Mouse (Mus musculus) MEL (cell line): Measurements from ENCODE around the gene Lin52. TPM values are rescaled to one million over a fixed set of nuclear protein-coding genes. Genes with fewer than 3 reads are reported as not detected.

ENCODE experiments used
- DNase-seq: peaks from one replicate; pipeline ENCODE4 v3.0.0; 2011; ENCODE audit warnings: low read depth, low spot score
- H3K27ac ChIP-seq: 2 replicates; pipeline ENCODE4 v1.5.1; 2012; ENCODE audit warnings: low read depth, mild to moderate bottlenecking, control low read depth, low read length, moderate library complexity; ENCODE audit not compliant: control insufficient read depth
- H3K27me3 ChIP-seq, 2 experiments: fragments of 150-350 bp in 1 of 2; sonication (generic) in 1 of 2; 2 replicates each; pipeline ENCODE4 v1.6.1; 2012; ENCODE audit warnings: low read length in 2 of 2, mild to moderate bottlenecking in 2 of 2, improper control_type of control experiment in 1 of 2, moderate library complexity in 1 of 2; ENCODE audit not compliant: insufficient read depth in 2 of 2, control insufficient read depth in 1 of 2
- H3K36me3 ChIP-seq, 2 experiments: 2 replicates each; pipeline ENCODE4 v1.6.1; 2012 to 2014; ENCODE audit warnings: low read length in 2 of 2, improper control_type of control experiment in 1 of 2, inconsistent platforms in 1 of 2, mild to moderate bottlenecking in 1 of 2; ENCODE audit not compliant: insufficient read depth in 2 of 2, control insufficient read depth in 1 of 2
- H3K4me1 ChIP-seq, 2 experiments: fragments of 150-350 bp in 1 of 2; sonication (generic) in 1 of 2; 2 replicates each; pipeline ENCODE4 v1.6.1; 2012; ENCODE audit warnings: low read length in 2 of 2, improper control_type of control experiment in 1 of 2, mild to moderate bottlenecking in 1 of 2; ENCODE audit not compliant: insufficient read depth in 2 of 2, control insufficient read depth in 1 of 2
- H3K4me3 ChIP-seq, 2 experiments: fragments of 150-350 bp in 1 of 2; sonication (generic) in 1 of 2; 2 replicates each; pipeline ENCODE4 v1.5.1; 2012; ENCODE audit warnings: low read depth in 2 of 2, low read length in 2 of 2, mild to moderate bottlenecking in 2 of 2, moderate library complexity in 2 of 2, control low read depth in 1 of 2, improper control_type of control experiment in 1 of 2; ENCODE audit not compliant: control insufficient read depth in 1 of 2, insufficient read depth in 1 of 2
- H3K79me2 ChIP-seq: 2 replicates; pipeline ENCODE4 v1.6.1; 2012; ENCODE audit warnings: mild to moderate bottlenecking, low read length, moderate library complexity; ENCODE audit not compliant: control insufficient read depth, poor library complexity, insufficient read depth
- H3K9ac ChIP-seq: 2 replicates; pipeline ENCODE4 v1.6.1; 2012; ENCODE audit warnings: low read depth, mild to moderate bottlenecking, control low read depth, low read length, moderate library complexity; ENCODE audit not compliant: control insufficient read depth, poor library complexity, severe bottlenecking
- H3K9me3 ChIP-seq: fragments of 150-350 bp; sonication (generic); replicated peaks from 2 replicates; pipeline ENCODE4 v1.6.1; 2012; ENCODE audit warnings: mild to moderate bottlenecking, low read length, improper control_type of control experiment, moderate library complexity; ENCODE audit not compliant: insufficient read depth
- EP300 ChIP-seq, 2 experiments: IDR thresholded peaks; 2 replicates each; pipeline ENCODE4 v1.6.1; 2011; ENCODE audit warnings: improper control_type of control experiment in 2 of 2, low read length in 2 of 2, low read depth in 1 of 2, mild to moderate bottlenecking in 1 of 2
- GABPA ChIP-seq: IDR thresholded peaks from 2 replicates; pipeline ENCODE4 v1.6.1; 2012; ENCODE audit warnings: low read depth, mild to moderate bottlenecking, inconsistent platforms, low read length, improper control_type of control experiment, moderate library complexity
- GATA1 ChIP-seq: IDR thresholded peaks from 2 replicates; pipeline ENCODE4 v1.6.1; 2011; ENCODE audit warnings: low read depth, low read length, improper control_type of control experiment
- MAFK ChIP-seq: IDR thresholded peaks from 2 replicates; pipeline ENCODE4 v1.6.1; 2011; ENCODE audit warnings: low read depth, mild to moderate bottlenecking, low read length, improper control_type of control experiment, borderline replicate concordance
- MXI1 ChIP-seq: IDR thresholded peaks from 2 replicates; pipeline ENCODE4 v1.6.1; 2011; ENCODE audit warnings: mild to moderate bottlenecking, low read depth, low read length, improper control_type of control experiment
- TCF12 ChIP-seq: IDR thresholded peaks from 2 replicates; pipeline ENCODE4 v1.6.1; 2014; ENCODE audit warnings: low read depth, mild to moderate bottlenecking, inconsistent platforms, low read length, improper control_type of control experiment, moderate library complexity
- UBTF ChIP-seq: IDR thresholded peaks from 2 replicates; pipeline ENCODE4 v1.6.1; 2012; ENCODE audit warnings: low read depth, mild to moderate bottlenecking, inconsistent platforms, low read length, improper control_type of control experiment, moderate library complexity, borderline replicate concordance; ENCODE audit not compliant: insufficient read depth
- USF1 ChIP-seq: IDR thresholded peaks from 2 replicates; pipeline ENCODE4 v1.6.1; 2014; ENCODE audit warnings: low read depth, mild to moderate bottlenecking, inconsistent platforms, low read length, improper control_type of control experiment, moderate library complexity
- ZMIZ1 ChIP-seq: IDR thresholded peaks from 2 replicates; pipeline ENCODE4 v1.6.1; 2012; ENCODE audit warnings: low read depth, mild to moderate bottlenecking, inconsistent platforms, low read length, improper control_type of control experiment, moderate library complexity
- ZNF384 ChIP-seq: IDR thresholded peaks from 2 replicates; pipeline ENCODE4 v1.6.1; 2012; ENCODE audit warnings: low read depth, mild to moderate bottlenecking, inconsistent platforms, low read length, improper control_type of control experiment
- polyA plus RNA-seq, 2 experiments: library from polyadenylated mRNA; stranded (reverse) in 1 of 2; unstranded in 1 of 2; fragments of >175 nt in 1 of 2; fragments of >200 nt in 1 of 2; gene quantifications; 2 replicates each; pipeline versions ENCODE4 v1.2.1 to v1.2.4; 2012; ENCODE audit warnings: low replicate concordance in 2 of 2, low read depth in 1 of 2; ENCODE audit not compliant: insufficient read length in 2 of 2, insufficient read depth in 1 of 2, missing spikeins in 1 of 2
- total RNA-seq: library from RNA; depleted of rRNA; stranded (reverse); fragments of 300-350 nt; gene quantifications from 2 replicates; pipeline ENCODE4 v1.2.3, GENCODE M21; 2012

The Lin52 gene
- total and polyA plus RNA-seq, 3 experiments = 6.7 to 7.7 TPM; not detected in 1

GRCm38 (mm10) chr12:84487324-84488056 lies 36.3 kb downstream of the Lin52 start:
- no peaks in the 10 kb centered on the region for H3K4me1 ChIP-seq
- no peaks in the 10 kb centered on the region for H3K79me2 ChIP-seq
- H3K9me3 ChIP-seq = no peaks in the 10 kb centered on the region
- no peak overlapping the region for H3K4me3 ChIP-seq
- H3K27me3 ChIP-seq = no peaks in the 10 kb centered on the region
- no peak for TF ChIP-seq MXI1
- peak; percentile 37; the same call in 1 of the 2 replicates for TF ChIP-seq GATA1
- H3K27ac ChIP-seq = no peak overlapping the region
- no peak overlapping the region for H3K9ac ChIP-seq
- H3K36me3 ChIP-seq = peaks cover 0 to 5% of the 10 kb centered on the region in 2 experiments; a peak in 3 of 4 replicates
- DNase-seq = no peak

GRCm38 (mm10) chr12:84496795-84497194 lies 45.6 kb downstream of the Lin52 start:
- no peak for DNase-seq
- peaks cover 0 to 3% of the 10 kb centered on the region in 2 experiments; a peak in 3 of 4 replicates for H3K4me1 ChIP-seq
- H3K79me2 ChIP-seq = no peaks in the 10 kb centered on the region
- H3K36me3 ChIP-seq = peaks cover 0 to 3% of the 10 kb centered on the region in 2 experiments; a peak in 1 of 4 replicates
- no peak overlapping the region for H3K27ac ChIP-seq
- TF ChIP-seq ZMIZ1 = no peak
- TF ChIP-seq TCF12 = no peak
- no peak; a peak in 1 of 4 replicates for TF ChIP-seq EP300 (IDR thresholded peaks at IDR 0.05; ENCODE audit: low read depth in 1 of 2, low read length in 2 of 2)
- TF ChIP-seq GATA1 = peak; percentile 49; the same call in 1 of the 2 replicates
- TF ChIP-seq USF1 = no peak
- no peak for TF ChIP-seq UBTF
- TF ChIP-seq, all 39 proteins: peak for 1
- Histone ChIP-seq H3K9me3 (no peaks in the 10 kb centered on the region), H3K27me3 (no peaks in the 10 kb centered on the region), H3K9ac (no peak overlapping the region), H3K4me3 (no peak overlapping the region)

- no peak for DNase-seq
- Histone ChIP-seq H3K9me3 (no peaks in the 10 kb centered on the region), H3K9ac (no peak overlapping the region), H3K36me3 (peaks cover 0 to 3% of the 10 kb centered on the region in 2 experiments; a peak in 1 of 4 replicates), H3K4me1 (peaks cover 0 to 3% of the 10 kb centered on the region in 2 experiments; a peak in 3 of 4 replicates), H3K79me2 (no peaks in the 10 kb centered on the region), H3K4me3 (no peak overlapping the region), H3K27ac (no peak overlapping the region), H3K27me3 (no peaks in the 10 kb centered on the region)
- TF ChIP-seq MAFK = no peak
- TF ChIP-seq ZNF384 = 0 out of 2 replicates have a peak, but pooled peaks have one; percentile 19
- no peak for TF ChIP-seq GABPA
Measured at GRCm38 (mm10) chr12:84500528-84501263, 49.5 kb downstream of the Lin52 start.
